11 mouse cellular contexts compared by ENCODE assay signal in genomic region chr1:39387497-39387896, GRCm38 (mm10). TPM values are rescaled to one million over a fixed set of nuclear protein-coding genes. Genes with fewer than 3 reads are reported as not detected.
DNase-seq lines count a peak whose midpoint lies in the region; ATAC-seq and TF ChIP-seq lines count a peak whose summit lies in the region.
"Had no signal": no experiment of that assay in that cellular context is flagged by ENCODE, and none has a peak within 500 bp of the region (broad histone marks: within the 10 kb centered on the region; RNA-seq: fewer than 3 reads in every experiment).

No protein-coding gene starts in this region.

- no peaks in the 10 kb centered on the region for H3K9me3 ChIP-seq in liver, embryonic 16.5 days (replicated peaks; ENCODE audit: control insufficient read depth, low read length)
- H3K9me3 ChIP-seq: limb, embryonic 15.5 days had no signal

- H3K27ac ChIP-seq in gastrocnemius, adult 2 months, result peak overlapping the region; percentile 39
- no peak overlapping the region for H3K27ac ChIP-seq in left cerebral cortex, adult 2 months
- H3K27ac ChIP-seq in liver, embryonic 16.5 days (ENCODE audit: low read length), result 0 out of 2 replicates have a peak overlapping the region, but pooled peaks have one; percentile 1
- H3K27ac ChIP-seq: limb, embryonic 15.5 days had no signal

- 80% methylated on average over 4 of the region's 4 CpGs for WGBS in liver, embryonic 16.5 days (ENCODE audit: insufficient replicate concordance)

- DNase-seq in gastrocnemius, adult 2 months, result peak; percentile 50
- DNase-seq in gastrocnemius, postnatal 36 days, result no peak
- DNase-seq in left cerebral cortex, postnatal 4 days, result peak; percentile 24
- DNase-seq in left cerebral cortex, adult 2 months (ENCODE audit: extremely low spot score in 1 of 2, low spot score in 2 of 2), result no peak
- peak; percentile 34 for DNase-seq in gastrocnemius, postnatal 14 days
- no peak for DNase-seq in adrenal gland, postnatal 25 days
- DNase-seq: cerebellum, adult 8-10 months; thymus, adult 2 months had no signal

- peaks cover 2% of the 10 kb centered on the region; the same call in 1 of the 2 replicates for H3K36me3 ChIP-seq in liver, embryonic 16.5 days (ENCODE audit: control insufficient read depth, insufficient read depth)

- no peak overlapping the region for H3K4me3 ChIP-seq in gastrocnemius, adult 2 months
- no peak overlapping the region for H3K4me3 ChIP-seq in left cerebral cortex, adult 2 months
- no peak overlapping the region for H3K4me3 ChIP-seq in liver, embryonic 16.5 days (ENCODE audit: low read depth, low read length)
- H3K4me3 ChIP-seq: limb, embryonic 15.5 days had no signal

- intact Hi-C loops in gastrocnemius, adult 2 months (cut with DNase I), result no loop called here
- intact Hi-C loops in gastrocnemius, postnatal 36 days (cut with DNase I), result no loop called here
- intact Hi-C loops in left cerebral cortex, postnatal 4 days (cut with DNase I), result no loop called here
- intact Hi-C loops in left cerebral cortex, adult 2 months (cut with DNase I), result no loop called here
- intact Hi-C loops in gastrocnemius, postnatal 14 days (cut with DNase I; ENCODE audit: low total_unique reads), result no loop called here

- ATAC-seq in liver, embryonic 16.5 days (ENCODE audit: low read depth), result no peak
- ATAC-seq: intestine, embryonic 16.5 days had no signal

- no peak overlapping the region; the same call in 1 of the 2 replicates for H3K9ac ChIP-seq in liver, embryonic 16.5 days (ENCODE audit: low read depth, low read length)
- H3K9ac ChIP-seq: limb, embryonic 15.5 days had no signal

- TF ChIP-seq CTCF in gastrocnemius, adult 2 months (IDR thresholded peaks at IDR 0.05), result no peak
- no peak for TF ChIP-seq CTCF in left cerebral cortex, adult 2 months (IDR thresholded peaks at IDR 0.05)

- no peak overlapping the region for H3K4me2 ChIP-seq in liver, embryonic 16.5 days (ENCODE audit: low read depth, low read length)
- H3K4me2 ChIP-seq: limb, embryonic 15.5 days had no signal

- H3K27me3 ChIP-seq in liver, embryonic 16.5 days (ENCODE audit: control insufficient read depth, insufficient read depth, low read depth, low read length), result no peaks in the 10 kb centered on the region
- H3K27me3 ChIP-seq: limb, embryonic 15.5 days had no signal

- peaks cover 17% of the 10 kb centered on the region for H3K4me1 ChIP-seq in liver, embryonic 16.5 days (ENCODE audit: control insufficient read depth, low read depth, low read length)
- H3K4me1 ChIP-seq: limb, embryonic 15.5 days had no signal

RNA-seq across cellular contexts. Expression of gene Rpl31, which starts 19.9 kb away (rescaled TPM):
- 100 to 1,000 TPM; 512 to 578 TPM for total RNA-seq in gastrocnemius, adult 2 months (2021)
- 100 to 1,000 TPM; 430 to 527 TPM for total RNA-seq in gastrocnemius, postnatal 36 days (2021)
- 100 to 1,000 TPM; 682 to 756 TPM for total RNA-seq in left cerebral cortex, postnatal 4 days (2021)
- 100 to 1,000 TPM; 457 to 494 TPM for total RNA-seq in left cerebral cortex, adult 2 months (2021)
- total RNA-seq in gastrocnemius, postnatal 14 days (2021), result 100 to 1,000 TPM; 642 to 745 TPM
- 252 and 283 TPM in 2 replicates for polyA plus RNA-seq in liver, embryonic 16.5 days (2015; fragmentation: Nextera tagmentation; extraction: Ambion mirVana)
- 664 and 759 TPM in 2 replicates for total RNA-seq in adrenal gland, postnatal 25 days (2021)

Comparison
In these comparisons a context has a peak if more than half of its experiments do, and no peak if none do; other contexts are left out.
1. DNase-seq: peak in gastrocnemius, adult 2 months (single experiment), left cerebral cortex, postnatal 4 days (single experiment) and gastrocnemius, postnatal 14 days (single experiment); none in gastrocnemius, postnatal 36 days (0 of 2), left cerebral cortex, adult 2 months (0 of 2) and adrenal gland, postnatal 25 days (single experiment).